Mouse (Mus musculus) stomach, postnatal 0 days (tissue): Measurements from ENCODE around the gene Abcg1. TPM values are rescaled to one million over a fixed set of nuclear protein-coding genes. Genes with fewer than 3 reads are reported as not detected.

ENCODE experiments used
- ATAC-seq: fragments of 200-750 bp; cut with Nextera tagmentation; 2 replicates; pipeline ENCODE4 v1.8.0; 2017; ENCODE audit not compliant: low FRiP score, low TSS enrichment
- DNase-seq: peaks from one replicate; pipeline ENCODE4 v3.0.0-alpha.2; 2016; ENCODE audit warnings: low spot score
- H3K27ac ChIP-seq: fragments of 300-500 bp; sonication (generic); replicated peaks from 2 replicates; pipeline ENCODE4 v1.5.1; 2014; ENCODE audit warnings: mild to moderate bottlenecking, control low read depth
- H3K27me3 ChIP-seq: fragments of 300-500 bp; sonication (generic); 2 replicates; pipeline ENCODE4 v1.6.1; 2014; ENCODE audit warnings: low read length; ENCODE audit not compliant: control insufficient read depth, insufficient read depth
- H3K36me3 ChIP-seq: fragments of 300-500 bp; sonication (generic); 2 replicates; pipeline ENCODE4 v1.6.1; 2014; ENCODE audit warnings: low read length, mixed read lengths; ENCODE audit not compliant: control insufficient read depth, insufficient read depth
- H3K4me1 ChIP-seq: fragments of 300-500 bp; sonication (generic); replicated peaks from 2 replicates; pipeline ENCODE4 v1.6.1; 2014; ENCODE audit warnings: antibody characterized with exemption; ENCODE audit not compliant: control insufficient read depth, insufficient read depth
- H3K4me2 ChIP-seq: fragments of 300-500 bp; sonication (generic); replicated peaks from 2 replicates; pipeline ENCODE4 v1.6.1; 2014; ENCODE audit warnings: low read depth, mild to moderate bottlenecking, control low read depth, moderate library complexity
- H3K4me3 ChIP-seq: fragments of 300-500 bp; sonication (generic); 2 replicates; pipeline ENCODE4 v1.5.1; 2014; ENCODE audit warnings: low read depth, low read length, control low read depth
- H3K9ac ChIP-seq: fragments of 300-500 bp; sonication (generic); 2 replicates; pipeline ENCODE4 v1.6.1; 2014; ENCODE audit warnings: mild to moderate bottlenecking, low read length, control low read depth, mixed read lengths
- H3K9me3 ChIP-seq: fragments of 300-500 bp; sonication (generic); 2 replicates; pipeline ENCODE4 v1.6.1; 2016; ENCODE audit warnings: low read length; ENCODE audit not compliant: control insufficient read depth
- CTCF ChIP-seq: IDR thresholded peaks from 2 replicates; pipeline ENCODE4 v1.5.1; 2016; ENCODE audit warnings: antibody characterized with exemption, low read depth, mild to moderate bottlenecking, moderate library complexity
- EP300 ChIP-seq: optimal IDR thresholded peaks from 2 replicates; pipeline ENCODE3; 2016; ENCODE audit warnings: antibody characterized with exemption
- WGBS: fragments of 180-500 bp; shearing (Covaris S2); extraction: QIAGEN DNeasy Blood & Tissue Kit; methylation state at CpG from one replicate; pipeline ENCODE4 v1.1.7; 2014; 5-methylcytosine and 5-hydroxymethylcytosine counted together
- polyA plus RNA-seq: library from polyadenylated mRNA; unstranded; fragments of >200 nt; fragmentation: Nextera tagmentation; extraction: Ambion mirVana; gene quantifications from 2 replicates; pipeline ENCODE4 v1.2.1, GENCODE M21; 2015

Abcg1 gene
- polyA plus RNA-seq, 1 experiment from 2014 or later, result 11.1 TPM

DNA sequence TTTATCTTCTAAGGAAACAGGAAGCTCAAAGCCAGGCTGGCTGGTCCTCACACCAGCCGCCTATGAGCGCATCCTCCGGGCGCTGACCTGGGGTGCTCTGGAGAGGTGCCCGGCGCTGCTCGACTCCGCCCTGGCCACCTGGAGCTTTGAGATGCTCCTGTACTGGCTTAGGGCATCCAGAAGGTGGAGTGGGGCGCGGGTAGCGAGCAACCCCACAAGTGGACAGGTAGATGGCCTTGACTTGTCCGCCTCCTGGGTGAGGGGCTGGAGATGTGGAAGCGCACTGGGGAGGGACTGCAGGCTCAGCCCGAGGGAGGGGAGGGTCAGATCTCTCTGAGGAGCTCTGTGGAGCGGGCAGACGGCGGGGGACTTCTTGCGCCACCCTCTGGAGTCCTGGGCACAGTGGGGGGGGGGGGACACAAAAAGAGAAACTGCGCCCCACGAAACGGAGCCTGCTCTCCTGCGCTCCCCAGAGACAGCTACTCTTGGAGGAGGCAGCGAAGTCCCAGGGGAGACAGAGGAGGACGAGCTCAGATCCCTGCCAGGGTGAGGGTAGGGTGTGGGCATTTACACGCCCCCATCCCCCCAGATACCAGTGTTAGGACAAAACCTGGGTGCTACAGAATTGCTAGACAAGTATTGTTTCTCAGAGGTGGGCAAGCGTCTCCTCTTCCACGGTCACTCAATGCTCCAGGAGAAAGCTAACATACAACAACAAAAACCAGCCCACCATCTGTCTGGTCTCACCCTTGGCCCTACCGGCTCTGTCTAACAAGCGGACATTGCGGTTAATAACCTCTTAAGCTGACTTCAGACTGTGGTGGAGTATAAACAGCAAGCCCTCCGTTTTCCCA, 643 bp downstream of the Abcg1 start:
- DNase-seq, result no peak
- peak overlapping the region; percentile 47 for H3K4me3 ChIP-seq

GRCm38 (mm10) chr17:31058745-31059085, 1.2 kb downstream of the Abcg1 start:
- peak overlapping the region; percentile 66 for H3K4me2 ChIP-seq
- ATAC-seq (peak; percentile 22; the same call in 1 of the 2 replicates), DNase-seq (peak; percentile 52)
- no peaks in the 10 kb centered on the region for H3K9me3 ChIP-seq
- 0 out of 2 replicates have a peak, but pooled peaks cover 6% of the 10 kb centered on the region for H3K4me1 ChIP-seq
- no peak for TF ChIP-seq CTCF
- no peak for TF ChIP-seq EP300
- no peaks in the 10 kb centered on the region for H3K36me3 ChIP-seq
- H3K9ac ChIP-seq, result no peak overlapping the region
- peak overlapping the region; percentile 47 for H3K4me3 ChIP-seq
- H3K27me3 ChIP-seq, result peaks cover 8% of the 10 kb centered on the region; the same call in 1 of the 2 replicates
- H3K27ac ChIP-seq, result 0 out of 2 replicates have a peak overlapping the region, but pooled peaks have one; percentile 24
- WGBS, result under 1% methylated on average over 13 of the region's 13 CpGs

More for the DNA sequence above, 643 bp downstream of the Abcg1 start:
- TF ChIP-seq CTCF, result peak; percentile 10; the same call in 1 of the 2 replicates
- no peak for TF ChIP-seq EP300
- WGBS, result 2% methylated on average over 31 of the region's 31 CpGs
- no peaks in the 10 kb centered on the region for H3K36me3 ChIP-seq
- 0 out of 2 replicates have a peak overlapping the region, but pooled peaks have one; percentile 40 for H3K27ac ChIP-seq
- H3K9me3 ChIP-seq, result no peaks in the 10 kb centered on the region
- peak overlapping the region; percentile 66 for H3K4me2 ChIP-seq
- peaks cover 8% of the 10 kb centered on the region; the same call in 1 of the 2 replicates for H3K27me3 ChIP-seq
- 0 out of 2 replicates have a peak, but pooled peaks cover 6% of the 10 kb centered on the region for H3K4me1 ChIP-seq
- peak; percentile 54 for ATAC-seq
- H3K9ac ChIP-seq, result peak overlapping the region; percentile 50

DNA sequence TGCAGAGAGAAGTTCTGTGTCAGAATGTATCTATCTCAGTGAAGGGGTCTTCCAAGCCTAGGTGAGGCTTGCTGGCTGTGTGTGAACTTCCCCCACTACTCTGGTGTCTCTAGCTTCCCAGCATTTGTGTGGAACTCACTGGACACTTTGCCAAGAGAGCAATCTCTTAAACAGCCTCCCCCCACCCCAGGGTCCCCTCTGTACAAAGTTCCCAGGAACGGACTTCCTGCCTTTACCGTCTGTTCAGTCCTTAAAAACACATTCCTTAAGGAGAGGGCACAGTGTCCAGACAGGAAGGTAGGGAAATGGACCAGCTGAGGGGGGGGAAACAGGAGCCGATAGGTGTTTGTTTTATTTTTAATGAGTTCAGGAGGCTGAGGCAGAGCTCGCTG, 2.7 kb downstream of the Abcg1 start:
- ATAC-seq (no peak), DNase-seq (no peak)
- 53% methylated on average over 4 of the region's 4 CpGs for WGBS
- no peak for TF ChIP-seq EP300
- TF ChIP-seq CTCF, result no peak
- Histone ChIP-seq H3K9ac (no peak overlapping the region), H3K4me2 (no peak overlapping the region), H3K36me3 (no peaks in the 10 kb centered on the region), H3K4me1 (0 out of 2 replicates have a peak, but pooled peaks cover 6% of the 10 kb centered on the region), H3K27me3 (peaks cover 8% of the 10 kb centered on the region; the same call in 1 of the 2 replicates), H3K4me3 (no peak overlapping the region), H3K27ac (0 out of 2 replicates have a peak overlapping the region, but pooled peaks have one; percentile 8), H3K9me3 (no peaks in the 10 kb centered on the region)

DNA sequence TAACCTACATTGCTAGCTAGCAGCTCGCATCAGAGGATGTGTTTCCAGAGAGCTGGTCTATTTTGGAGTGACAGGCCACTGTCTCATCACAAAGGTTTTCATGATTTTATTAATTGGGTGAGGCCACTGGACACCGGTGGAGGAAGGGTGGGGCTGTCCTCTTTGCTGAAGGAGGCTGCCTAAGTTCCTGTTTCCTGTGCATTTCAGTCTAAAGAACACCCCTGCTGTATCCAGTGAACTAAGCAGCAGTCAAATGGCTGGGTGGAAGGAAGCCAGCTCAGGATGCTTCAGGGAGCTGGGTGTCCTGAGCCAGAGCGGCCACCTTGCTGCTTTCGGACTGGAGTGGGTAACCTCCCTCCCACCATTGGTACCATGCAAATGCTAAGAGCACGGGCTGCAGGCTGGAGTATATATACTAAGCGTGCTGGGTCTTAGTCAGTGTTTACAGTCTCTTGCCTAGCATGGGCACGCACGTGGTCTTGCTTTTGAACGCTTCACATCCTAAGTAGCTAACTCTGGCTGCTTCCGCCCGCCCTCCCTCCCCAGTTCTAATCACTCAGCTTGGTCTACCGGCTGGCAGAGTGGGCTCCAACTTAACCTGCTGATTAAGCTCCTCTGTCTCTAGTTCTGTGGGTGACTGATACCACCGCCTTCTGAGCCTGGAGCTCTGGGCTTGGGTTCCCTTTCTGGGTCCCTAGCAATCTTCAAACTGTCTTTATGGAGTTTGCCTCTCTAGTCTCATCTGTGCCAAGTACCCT, 3.3 kb downstream of the Abcg1 start:
- ATAC-seq (no peak), DNase-seq (no peak)
- H3K9ac ChIP-seq, result no peak overlapping the region
- H3K4me3 ChIP-seq, result no peak overlapping the region
- no peaks in the 10 kb centered on the region for H3K36me3 ChIP-seq
- H3K27ac ChIP-seq, result 0 out of 2 replicates have a peak overlapping the region, but pooled peaks have one; percentile 8
- TF ChIP-seq EP300 (no peak), CTCF (no peak)
- H3K27me3 ChIP-seq, result peaks cover 8% of the 10 kb centered on the region; the same call in 1 of the 2 replicates
- H3K9me3 ChIP-seq, result no peaks in the 10 kb centered on the region
- 0 out of 2 replicates have a peak, but pooled peaks cover 6% of the 10 kb centered on the region for H3K4me1 ChIP-seq
- 34% methylated on average over 13 of the region's 13 CpGs for WGBS
- H3K4me2 ChIP-seq, result no peak overlapping the region

DNA sequence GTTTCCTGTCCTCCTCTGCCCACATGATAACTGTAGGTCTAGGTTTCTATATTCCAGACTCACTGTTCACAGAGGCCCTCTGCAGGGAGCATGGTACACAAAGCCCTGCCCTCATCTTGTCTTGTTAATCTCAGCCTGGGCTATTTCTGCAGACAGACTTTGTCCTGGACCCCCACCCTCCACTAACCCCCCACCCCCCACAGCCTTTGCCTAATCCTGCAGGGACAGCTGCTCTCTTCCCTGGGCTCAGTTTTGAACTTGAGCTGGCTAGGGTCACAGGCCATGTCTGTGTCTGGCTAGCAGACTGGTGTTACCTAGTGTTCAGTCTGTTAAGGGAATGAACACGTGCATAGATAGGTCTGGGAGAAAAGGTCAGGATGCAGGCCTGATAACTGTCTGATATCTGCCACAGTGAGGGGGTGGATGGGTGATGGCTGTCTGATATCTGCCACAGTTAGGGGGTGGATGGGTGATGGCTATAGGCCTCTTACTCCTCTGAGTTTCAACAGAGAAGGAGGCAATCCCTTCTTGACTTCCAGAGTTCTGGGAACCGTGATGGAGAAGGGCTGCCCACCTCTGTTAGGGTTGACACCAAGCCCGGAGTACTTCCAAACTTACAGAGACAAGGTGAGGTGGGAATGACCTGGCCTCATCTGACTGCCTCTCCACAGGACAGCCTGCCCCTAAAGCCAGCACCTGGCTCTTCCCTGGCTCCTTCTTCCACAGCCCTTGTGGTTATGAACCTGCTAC, 4.0 kb downstream of the Abcg1 start:
- Histone ChIP-seq H3K27ac (no peak overlapping the region), H3K4me1 (0 out of 2 replicates have a peak, but pooled peaks cover 6% of the 10 kb centered on the region), H3K36me3 (no peaks in the 10 kb centered on the region), H3K9me3 (no peaks in the 10 kb centered on the region), H3K27me3 (peaks cover 8% of the 10 kb centered on the region; the same call in 1 of the 2 replicates), H3K9ac (no peak overlapping the region), H3K4me2 (no peak overlapping the region), H3K4me3 (no peak overlapping the region)
- TF ChIP-seq EP300, result no peak
- TF ChIP-seq CTCF, result no peak
- DNase-seq, result no peak
- WGBS, result 69% methylated on average over 3 of the region's 3 CpGs
- ATAC-seq, result no peak
